Mouse (Mus musculus) kidney, adult 2 months (tissue): ENCODE results near the gene Traf3ip3. TPM values are rescaled to one million over a fixed set of nuclear protein-coding genes. Genes with fewer than 3 reads are reported as not detected.

Experiments
- DNase-seq: peaks from one replicate; pipeline ENCODE4 v3.0.0; 2021
- H3K27ac ChIP-seq: fragments of 200-500 bp; 2 replicates; pipeline ENCODE4 v1.5.1; 2012; ENCODE audit warnings: low read depth, low read length, control low read depth, inconsistent platforms; ENCODE audit not compliant: insufficient read depth
- H3K27me3 ChIP-seq: fragments of 200-500 bp; replicated peaks from 2 replicates; pipeline ENCODE4 v1.6.1; 2012; ENCODE audit warnings: mild to moderate bottlenecking, moderate library complexity, low read length, inconsistent platforms; ENCODE audit not compliant: control insufficient read depth, insufficient read depth
- H3K36me3 ChIP-seq: fragments of 200-500 bp; 2 replicates; pipeline ENCODE4 v1.6.1; 2012; ENCODE audit warnings: mild to moderate bottlenecking, moderate library complexity, low read length, inconsistent platforms; ENCODE audit not compliant: control insufficient read depth, insufficient read depth
- H3K4me1 ChIP-seq: fragments of 200-500 bp; 2 replicates; pipeline ENCODE4 v1.6.1; 2011; ENCODE audit warnings: low read length; ENCODE audit not compliant: control insufficient read depth, insufficient read depth
- H3K4me3 ChIP-seq: fragments of 200-500 bp; 2 replicates; pipeline ENCODE4 v1.5.1; 2011; ENCODE audit warnings: mild to moderate bottlenecking, low read depth, low read length, control low read depth; ENCODE audit not compliant: insufficient read depth
- CTCF ChIP-seq: fragments of 200-500 bp; conservative IDR thresholded peaks from 2 replicates; pipeline ENCODE4 v1.5.1; 2011; ENCODE audit warnings: low read depth, mild to moderate bottlenecking, control low read depth, low read length, moderate library complexity, mixed read lengths; ENCODE audit not compliant: insufficient read depth, insufficient read length
- POLR2A ChIP-seq: fragments of 200-500 bp; IDR thresholded peaks from one replicate; pipeline ENCODE4 v1.6.1; 2011; ENCODE audit warnings: low read depth, low read length, control low read depth
- WGBS: fragments of 180-500 bp; shearing (Covaris S2); methylation state at CpG from one replicate; pipeline ENCODE4 v1.1.7; 2018; 5-methylcytosine and 5-hydroxymethylcytosine counted together
- polyA plus RNA-seq: library from polyadenylated mRNA; depleted of rRNA; stranded (reverse); fragments of >200 nt; gene quantifications from 2 replicates; pipeline ENCODE4 v1.2.3, GENCODE M21; 2012

Traf3ip3 gene
- polyA plus RNA-seq, 1 experiment = 3.2 TPM

GRCm38 (mm10) chr1:193160317-193161032, 41.0 kb downstream of the Traf3ip3 start:
- DNase-seq = peak; percentile 46
- no peak overlapping the region for H3K27ac ChIP-seq
- 24% methylated on average over 18 of the region's 18 CpGs for WGBS

DNA sequence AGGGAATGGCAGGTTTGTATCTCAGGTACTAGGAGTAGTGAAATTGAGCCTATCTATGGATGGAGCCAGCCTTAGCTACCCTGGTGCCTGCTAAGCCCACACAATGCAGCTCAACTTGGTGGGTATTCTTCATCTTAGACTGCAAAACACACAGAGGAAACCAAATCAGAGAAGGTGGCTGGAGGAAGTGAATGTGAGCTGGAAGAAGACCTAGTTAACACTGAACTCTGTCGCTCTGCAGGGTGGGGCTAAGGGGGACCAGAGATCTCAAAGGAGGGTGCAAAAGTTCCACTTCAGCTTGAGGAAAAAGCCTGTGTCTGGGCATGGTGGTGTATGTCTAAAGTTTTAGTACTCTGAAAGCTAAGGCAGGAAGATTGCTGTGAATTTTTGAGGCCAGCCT, 41.9 kb downstream of the Traf3ip3 start:
- TF ChIP-seq POLR2A (no peak), CTCF (no peak)
- no peak for DNase-seq
- Histone ChIP-seq H3K27me3 (no peaks in the 10 kb centered on the region), H3K4me3 (no peak overlapping the region), H3K4me1 (peaks cover 14% of the 10 kb centered on the region; the same call in 1 of the 2 replicates), H3K27ac (no peak overlapping the region), H3K36me3 (no peaks in the 10 kb centered on the region)
- 65% methylated on average over 1 of the region's 1 CpGs for WGBS

More at GRCm38 (mm10) chr1:193160317-193161032, 41.0 kb downstream of the Traf3ip3 start:
- Histone ChIP-seq H3K27me3 (no peaks in the 10 kb centered on the region), H3K36me3 (no peaks in the 10 kb centered on the region), H3K4me1 (peaks cover 12% of the 10 kb centered on the region; the same call in 1 of the 2 replicates), H3K4me3 (no peak overlapping the region; the same call in 1 of the 2 replicates)
- TF ChIP-seq POLR2A = no peak
- TF ChIP-seq CTCF = no peak

DNA sequence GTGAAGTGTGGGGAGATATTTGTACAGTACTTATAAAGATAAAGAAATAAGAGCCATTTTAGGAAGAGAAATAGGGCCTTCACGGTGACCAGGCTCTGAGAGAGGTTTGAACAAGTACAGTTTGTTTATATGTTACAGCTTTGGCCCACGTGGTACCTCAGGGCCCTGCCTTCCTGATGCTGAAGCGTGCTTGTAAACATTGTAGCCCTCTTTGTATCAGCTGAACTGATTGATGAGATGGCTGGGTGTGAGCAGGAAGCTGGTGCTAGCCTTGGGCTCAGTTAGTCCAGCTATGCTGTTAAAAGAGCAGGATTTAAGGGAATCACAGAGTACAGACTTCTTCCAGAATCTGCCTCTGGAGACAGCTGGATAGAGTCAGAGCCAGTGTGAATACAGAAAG, 42.3 kb downstream of the Traf3ip3 start:
- Histone ChIP-seq H3K36me3 (no peaks in the 10 kb centered on the region), H3K27ac (no peak overlapping the region), H3K27me3 (no peaks in the 10 kb centered on the region), H3K4me3 (no peak overlapping the region), H3K4me1 (peaks cover 18% of the 10 kb centered on the region)
- 71% methylated on average over 3 of the region's 3 CpGs for WGBS
- TF ChIP-seq POLR2A (no peak), CTCF (no peak)
- DNase-seq = no peak

GRCm38 (mm10) chr1:193157111-193157492, 44.4 kb downstream of the Traf3ip3 start:
- Histone ChIP-seq H3K27ac (no peak overlapping the region), H3K36me3 (no peaks in the 10 kb centered on the region), H3K27me3 (no peaks in the 10 kb centered on the region), H3K4me1 (peaks cover 20% of the 10 kb centered on the region), H3K4me3 (no peak overlapping the region)
- DNase-seq = peak; percentile 58
- TF ChIP-seq CTCF (no peak), POLR2A (no peak)
- WGBS = 63% methylated on average over 8 of the region's 8 CpGs

DNA sequence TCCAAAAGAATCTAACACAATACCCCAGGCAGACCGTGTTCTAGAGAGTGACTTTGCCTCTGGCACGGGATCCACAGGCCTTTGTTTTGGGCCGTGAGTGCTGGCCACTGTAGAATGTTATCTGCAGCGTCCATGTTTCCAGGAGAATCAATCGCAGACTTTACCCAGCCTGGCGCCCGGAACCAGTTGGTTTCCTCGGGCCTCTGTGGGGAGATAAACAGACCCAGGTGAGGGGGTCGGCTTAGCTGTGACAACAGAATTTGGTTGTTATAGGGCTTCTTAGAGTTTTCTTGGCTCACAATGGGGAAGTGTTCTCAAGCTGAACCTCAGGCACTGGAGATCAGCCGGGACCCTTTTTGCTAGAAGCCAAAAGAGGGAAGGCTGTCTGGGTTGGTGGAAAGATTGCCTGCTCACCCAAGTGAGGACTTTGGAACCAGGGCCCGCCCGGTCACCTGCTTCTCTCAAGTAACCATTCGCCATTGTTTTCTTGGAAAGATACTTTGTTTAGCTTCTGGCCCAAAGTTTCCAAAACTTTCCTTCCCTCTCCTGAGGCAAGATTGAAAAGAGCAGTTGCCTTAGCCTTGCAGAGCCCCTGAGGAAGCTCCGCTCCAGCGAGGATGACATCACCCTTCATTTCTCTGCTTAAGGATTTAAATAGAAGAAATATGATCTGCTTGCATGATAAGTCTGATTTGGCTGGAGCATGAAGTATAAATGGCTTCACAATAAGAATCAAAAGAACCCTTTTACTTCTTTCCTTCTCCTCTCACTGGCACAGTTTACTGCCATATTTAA, 45.0 kb downstream of the Traf3ip3 start:
- peak overlapping the region; percentile 2; the same call in 1 of the 2 replicates for H3K27ac ChIP-seq
- H3K4me3 ChIP-seq = no peak overlapping the region
- no peak for TF ChIP-seq POLR2A
- TF ChIP-seq CTCF = no peak
- H3K36me3 ChIP-seq = no peaks in the 10 kb centered on the region
- H3K27me3 ChIP-seq = no peaks in the 10 kb centered on the region
- 63% methylated on average over 15 of the region's 15 CpGs for WGBS
- peaks cover 20% of the 10 kb centered on the region for H3K4me1 ChIP-seq
- DNase-seq = peak; percentile 85

- H3K36me3 ChIP-seq = no peaks in the 10 kb centered on the region
- H3K4me1 ChIP-seq = peaks cover 14% of the 10 kb centered on the region
- no peak for TF ChIP-seq POLR2A
- no peak for TF ChIP-seq CTCF
- WGBS = 16% methylated on average over 16 of the region's 16 CpGs
- H3K27me3 ChIP-seq = no peaks in the 10 kb centered on the region
- peak overlapping the region; percentile 32; the same call in 1 of the 2 replicates for H3K27ac ChIP-seq
- peak overlapping the region; percentile 77 for H3K4me3 ChIP-seq
- DNase-seq = peak; percentile 53
These were observed 47.9 kb downstream of the Traf3ip3 start for GRCm38 (mm10) chr1:193153561-193153960.

DNA sequence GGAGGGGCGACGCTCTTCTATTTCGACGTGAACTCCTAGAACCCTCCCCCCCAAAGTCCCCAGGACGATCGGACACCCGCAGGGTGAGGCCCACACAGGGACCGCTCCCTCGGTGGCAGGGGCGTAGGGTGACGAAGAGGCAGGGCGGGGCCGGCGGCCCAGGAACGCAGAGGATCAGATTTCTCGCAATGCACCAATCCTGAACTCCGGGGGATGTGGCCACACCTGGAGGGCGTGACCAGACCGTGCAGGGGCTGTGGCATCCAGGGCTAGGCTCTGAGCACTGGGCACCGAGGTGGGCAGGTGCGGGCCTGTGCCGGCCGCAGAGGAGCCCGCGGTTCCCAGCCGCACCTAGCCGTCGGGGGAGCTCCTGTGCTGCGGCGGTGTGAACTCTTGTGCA, 48.6 kb downstream of the Traf3ip3 start, which contains the start of gene Irf6:
Gene Irf6 (plus strand): TSS at position 240 of the 400 bp plus-strand sequence.
- peak; percentile 94 for DNase-seq
- H3K27ac ChIP-seq = peak within 1 kb of the TSS; percentile 32; the same call in 1 of the 2 replicates

More for the DNA sequence above, 48.6 kb downstream of the Traf3ip3 start, which contains the start of gene Irf6:
- TF ChIP-seq CTCF (no peak), POLR2A (peak; percentile 71)
- no peaks in the 10 kb centered on the region for H3K36me3 ChIP-seq
- H3K4me3 ChIP-seq = peak within 1 kb of the TSS; percentile 77
- peaks cover 14% of the 10 kb centered on the region for H3K4me1 ChIP-seq
- H3K27me3 ChIP-seq = no peaks in the 10 kb centered on the region
- WGBS = 2% methylated on average over 30 of the region's 30 CpGs
